In the genomic region with DNA sequence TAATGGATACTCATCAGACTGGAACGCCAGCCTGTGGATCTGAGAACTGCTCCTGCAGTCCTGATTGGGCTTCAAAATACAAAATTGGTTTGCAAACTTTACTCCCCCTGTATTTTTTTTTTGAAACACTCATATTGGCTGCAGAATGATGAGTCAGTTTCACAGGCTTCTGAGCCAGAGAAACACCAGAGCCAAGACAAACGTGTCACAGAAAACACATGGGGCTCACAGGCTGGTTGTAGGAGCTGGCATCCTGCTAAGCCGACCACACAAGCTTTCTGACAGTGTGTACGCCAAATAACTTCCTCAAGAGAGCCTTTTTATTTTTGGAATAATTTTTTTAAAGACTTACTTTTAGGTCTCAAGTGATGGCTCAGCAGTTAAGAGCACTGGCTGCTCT, we compare ENCODE assay signal across 16 mouse cellular contexts. TPM values are rescaled to one million over a fixed set of nuclear protein-coding genes. Genes with fewer than 3 reads are reported as not detected.
DNase-seq lines count a peak whose midpoint lies in the region; ATAC-seq and TF ChIP-seq lines count a peak whose summit lies in the region.
"Had no signal": no experiment of that assay in that cellular context is flagged by ENCODE, and none has a peak within 500 bp of the region (broad histone marks: within the 10 kb centered on the region; RNA-seq: fewer than 3 reads in every experiment).

No protein-coding gene starts in this region.

- intact Hi-C loops in heart, postnatal 25 days (cut with DNase I) = loop anchor here (5.0 kb wide), 1 partner anchor 208 kb away; no protein-coding TSS in a partner anchor
- intact Hi-C loops in gastrocnemius, postnatal 14 days (cut with DNase I; ENCODE audit: low total_unique reads) = no loop called here

- no peaks in the 10 kb centered on the region for H3K9me3 ChIP-seq in heart, embryonic 11.5 days (replicated peaks; ENCODE audit: control insufficient read depth, low read length)
- no peaks in the 10 kb centered on the region for H3K9me3 ChIP-seq in hindbrain, embryonic 10.5 days
- H3K9me3 ChIP-seq: hindbrain, embryonic 13.5 days; liver, embryonic 12.5 days; midbrain, embryonic 10.5 days had no signal

- H3K4me1 ChIP-seq in heart, embryonic 11.5 days (ENCODE audit: control insufficient read depth, insufficient read depth, low read length) = no peaks in the 10 kb centered on the region
- no peaks in the 10 kb centered on the region for H3K4me1 ChIP-seq in hindbrain, embryonic 10.5 days (replicated peaks)
- H3K4me1 ChIP-seq: liver, embryonic 12.5 days; midbrain, embryonic 10.5 days had no signal

- no peaks in the 10 kb centered on the region for H3K36me3 ChIP-seq in heart, embryonic 11.5 days (ENCODE audit: control insufficient read depth, insufficient read depth, low read length)
- no peaks in the 10 kb centered on the region for H3K36me3 ChIP-seq in hindbrain, embryonic 10.5 days
- H3K36me3 ChIP-seq: hindbrain, embryonic 13.5 days; liver, embryonic 12.5 days; midbrain, embryonic 10.5 days had no signal

- no peak overlapping the region for H3K9ac ChIP-seq in heart, embryonic 11.5 days (ENCODE audit: low read depth, low read length)
- H3K9ac ChIP-seq: hindbrain, embryonic 13.5 days; liver, embryonic 12.5 days had no signal

- no peak overlapping the region for H3K27ac ChIP-seq in heart, embryonic 11.5 days (ENCODE audit: low read depth, low read length)
- no peak overlapping the region for H3K27ac ChIP-seq in hindbrain, embryonic 10.5 days
- H3K27ac ChIP-seq: hindbrain, embryonic 13.5 days; liver, embryonic 12.5 days; midbrain, embryonic 10.5 days had no signal

- TF ChIP-seq CTCF in brain, embryonic 14.5 days (IDR thresholded peaks at IDR 0.05; ENCODE audit: borderline replicate concordance, extremely low read depth, insufficient read depth, insufficient read length) = no peak

- no peak for TF ChIP-seq POLR2A in brain, embryonic 14.5 days (IDR thresholded peaks at IDR 0.05; ENCODE audit: borderline replicate concordance, extremely low read depth, insufficient read depth, insufficient read length, poor library complexity, severe bottlenecking)

- H3K4me3 ChIP-seq in heart, embryonic 11.5 days (ENCODE audit: low read depth, low read length) = no peak overlapping the region
- no peak overlapping the region for H3K4me3 ChIP-seq in hindbrain, embryonic 10.5 days
- H3K4me3 ChIP-seq: hindbrain, embryonic 13.5 days; liver, embryonic 12.5 days; midbrain, embryonic 10.5 days had no signal

- no peaks in the 10 kb centered on the region for H3K27me3 ChIP-seq in heart, embryonic 11.5 days (ENCODE audit: control insufficient read depth, insufficient read depth, low read length)
- H3K27me3 ChIP-seq in hindbrain, embryonic 10.5 days (ENCODE audit: insufficient read depth, poor library complexity, severe bottlenecking) = no peaks in the 10 kb centered on the region
- H3K27me3 ChIP-seq: hindbrain, embryonic 13.5 days; liver, embryonic 12.5 days had no signal

- no peak for ATAC-seq in heart, embryonic 11.5 days (replicated peaks; ENCODE audit: insufficient number of reproducible peaks, low FRiP score, low TSS enrichment)
- ATAC-seq: liver, embryonic 12.5 days; lung, postnatal 0 days had no signal

- peak; percentile 1 for DNase-seq in heart, postnatal 25 days (ENCODE audit: low spot score)
- DNase-seq in brain, embryonic 14.5 days (ENCODE audit: low read depth) = peak; percentile 31
- peak; percentile 73 for DNase-seq in layer of hippocampus, adult 9-11 months
- DNase-seq in right cerebral cortex, postnatal 14 days = peak; percentile 28
- no peak for DNase-seq in gastrocnemius, postnatal 14 days
- no peak for DNase-seq in hindbrain, embryonic 10.5 days (ENCODE audit: low spot score)
- DNase-seq in thymus, postnatal 14 days = no peak
- DNase-seq: cerebellum, postnatal 36 days; kidney, adult 11 months; thymus, adult 18-20 months had no signal

- 70% methylated on average over 4 of the region's 4 CpGs for WGBS in heart, embryonic 11.5 days (ENCODE audit: insufficient replicate concordance)
- 89% methylated on average over 4 of the region's 4 CpGs for WGBS in hindbrain, embryonic 10.5 days

- no peak overlapping the region for H3K4me2 ChIP-seq in heart, embryonic 11.5 days
- H3K4me2 ChIP-seq: hindbrain, embryonic 13.5 days; liver, embryonic 12.5 days had no signal

RNA-seq across cellular contexts. Expression of gene Tmed3, which starts 35.0 kb away (rescaled TPM):
- total RNA-seq in heart, postnatal 25 days (2021) = 10 to 100 TPM; 21.2 to 28.0 TPM
- 74.3 and 80.7 TPM in 2 replicates for polyA plus RNA-seq in heart, embryonic 11.5 days (2014; fragmentation: Nextera tagmentation; extraction: Ambion mirVana)
- polyA plus RNA-seq in brain, embryonic 14.5 days (2012; rRNA removed) = 38.1 TPM in 2 replicates
- total RNA-seq in gastrocnemius, postnatal 14 days (2021) = 10 to 100 TPM; 24.0 to 31.5 TPM
- 47.6 and 51.9 TPM in 2 replicates for polyA plus RNA-seq in hindbrain, embryonic 10.5 days (2016; fragmentation: Nextera tagmentation; extraction: Ambion mirVana)

RNA-seq across cellular contexts. Expression of gene Minar1, which starts 47.0 kb away (rescaled TPM):
- under 1 TPM; 0.08 to 0.11 TPM for total RNA-seq in heart, postnatal 25 days (2021)
- polyA plus RNA-seq in heart, embryonic 11.5 days (2014; fragmentation: Nextera tagmentation; extraction: Ambion mirVana) = 0.07 TPM in 2 replicates
- polyA plus RNA-seq in brain, embryonic 14.5 days (2012; rRNA removed) = 0.73 and 2.4 TPM in 2 replicates
- under 1 TPM in 1 of 2 experiments, not detected in 1; 0.11 TPM for total RNA-seq in gastrocnemius, postnatal 14 days (2021)
- 0.15 and 0.24 TPM in 2 replicates for polyA plus RNA-seq in hindbrain, embryonic 10.5 days (2016; fragmentation: Nextera tagmentation; extraction: Ambion mirVana)
- total RNA-seq: MEL had no signal
- polyA plus RNA-seq: liver, embryonic 12.5 days; lung, postnatal 0 days had no signal

Comparison
In these comparisons a context has a peak if more than half of its experiments do, and no peak if none do; other contexts are left out.
1. DNase-seq: peak in heart, postnatal 25 days (single experiment), brain, embryonic 14.5 days (single experiment), layer of hippocampus, adult 9-11 months (single experiment) and right cerebral cortex, postnatal 14 days (single experiment); none in gastrocnemius, postnatal 14 days (single experiment), hindbrain, embryonic 10.5 days (single experiment) and thymus, postnatal 14 days (single experiment).